Mouse (Mus musculus): ENCODE results near the gene Cntn2.

Gene Cntn2

GRCm38 (mm10) chr1:132559045-132559444 lies 16.0 kb upstream of the Cntn2 start:
- no peak for DNase-seq (ENCODE audit: low read depth, low spot score)

- DNase-seq (ENCODE audit: low read depth, low spot score), result no peak
Measured at GRCm38 (mm10) chr1:132557901-132558631, 15.0 kb upstream of the Cntn2 start.

GRCm38 (mm10) chr1:132543789-132544188 lies 733 bp upstream of the Cntn2 start:
- no peak for DNase-seq (ENCODE audit: low read depth, low spot score)

- DNase-seq (ENCODE audit: low read depth, low spot score), result no peak
Measured at GRCm38 (mm10) chr1:132541824-132542599, 1.0 kb downstream of the Cntn2 start.

DNA sequence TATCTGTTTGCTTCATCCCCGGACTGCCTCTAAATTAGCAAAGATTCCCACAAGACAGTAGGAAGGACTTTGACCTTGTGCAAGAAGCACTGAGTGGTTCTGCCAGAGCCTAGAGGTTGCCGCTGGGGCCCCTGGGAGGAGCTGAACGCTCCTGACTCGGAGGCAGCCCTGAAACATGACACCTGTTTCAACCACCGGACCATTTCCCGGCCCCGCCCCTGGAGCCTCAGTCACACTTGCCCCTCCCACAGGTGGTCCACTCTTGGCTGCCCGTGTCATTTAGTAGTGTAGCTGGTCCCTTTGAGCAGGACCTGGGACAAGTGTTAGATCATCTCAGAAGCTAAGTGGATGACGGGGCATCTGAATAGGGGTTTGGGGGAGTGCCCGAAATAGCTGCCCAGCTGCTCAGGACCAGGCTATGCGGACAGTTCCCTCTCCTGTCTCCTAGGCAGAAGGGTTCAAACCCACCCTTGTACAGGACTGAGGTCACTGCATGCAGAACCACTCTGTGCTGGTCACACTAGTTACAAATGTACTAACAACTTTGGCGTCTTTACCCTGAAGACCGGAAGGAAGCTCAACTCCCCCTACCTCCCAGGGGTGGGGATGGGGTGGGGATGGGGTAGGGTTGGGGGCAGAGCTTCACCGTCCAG lies 1.8 kb downstream of the Cntn2 start:
- DNase-seq (ENCODE audit: low read depth, low spot score), result no peak

DNA sequence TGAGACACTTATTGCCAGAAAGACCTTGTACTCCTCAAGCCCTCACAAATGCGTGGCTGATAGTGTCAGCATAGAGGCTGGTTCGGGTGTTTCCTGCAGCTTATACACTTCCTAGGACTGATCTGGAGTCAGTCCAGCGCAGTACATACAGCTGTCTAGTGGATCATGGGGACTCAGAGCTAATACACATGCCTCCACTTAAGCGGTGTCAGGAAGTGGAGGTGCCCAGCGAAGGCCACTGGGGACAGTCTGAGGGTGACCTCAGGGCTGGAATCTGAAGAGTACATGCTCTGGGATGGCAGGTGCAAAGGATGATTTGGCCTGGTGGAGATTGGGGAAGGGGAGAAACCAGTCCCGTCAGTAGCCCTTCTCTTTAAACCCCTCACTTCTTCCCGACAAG lies 2.4 kb downstream of the Cntn2 start:
- DNase-seq (ENCODE audit: low read depth, low spot score), result no peak

DNA sequence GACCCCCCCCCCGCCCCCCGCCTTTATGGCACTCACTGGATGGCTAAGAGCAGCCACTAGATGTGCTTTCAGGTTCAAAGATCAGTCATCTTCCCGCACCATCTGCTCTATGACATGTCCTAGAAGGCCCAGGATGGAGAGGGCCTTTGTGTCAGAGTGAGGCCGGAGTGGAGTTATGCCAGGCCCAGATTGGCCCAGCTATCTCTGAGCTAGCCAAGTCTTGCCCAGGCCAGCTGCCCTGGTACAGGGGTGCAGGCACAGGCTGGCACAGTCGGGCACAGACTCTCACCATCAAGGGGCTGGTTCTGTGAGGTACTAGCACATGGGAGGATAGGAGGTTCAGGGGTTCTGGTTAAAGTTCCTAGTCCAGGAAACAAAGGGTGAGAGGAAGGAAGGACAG lies 5.3 kb downstream of the Cntn2 start:
- DNase-seq (ENCODE audit: low read depth, low spot score), result peak; percentile 66

GRCm38 (mm10) chr1:132536416-132536815 lies 6.6 kb downstream of the Cntn2 start:
- DNase-seq (ENCODE audit: low read depth, low spot score), result no peak

DNA sequence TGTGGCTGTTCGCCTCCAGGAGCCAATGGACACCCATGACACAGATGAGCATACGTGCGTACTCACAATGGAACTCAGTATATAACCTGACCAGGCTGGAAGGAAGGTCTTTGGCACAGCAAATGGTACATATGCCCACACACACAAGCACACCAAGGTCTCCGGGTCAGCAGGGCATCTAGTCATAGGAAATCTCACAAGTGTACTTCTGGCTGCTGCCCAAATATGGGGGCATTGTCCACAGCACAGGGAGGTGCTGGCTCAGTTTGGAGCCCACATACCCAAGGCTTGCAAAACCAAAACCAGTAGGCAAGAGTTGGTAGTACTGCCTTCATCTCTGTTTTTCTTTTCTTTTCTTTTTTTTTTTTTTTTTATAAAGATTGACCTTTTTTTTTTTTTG lies 7.5 kb downstream of the Cntn2 start:
- no peak for DNase-seq (ENCODE audit: low read depth, low spot score)

DNA sequence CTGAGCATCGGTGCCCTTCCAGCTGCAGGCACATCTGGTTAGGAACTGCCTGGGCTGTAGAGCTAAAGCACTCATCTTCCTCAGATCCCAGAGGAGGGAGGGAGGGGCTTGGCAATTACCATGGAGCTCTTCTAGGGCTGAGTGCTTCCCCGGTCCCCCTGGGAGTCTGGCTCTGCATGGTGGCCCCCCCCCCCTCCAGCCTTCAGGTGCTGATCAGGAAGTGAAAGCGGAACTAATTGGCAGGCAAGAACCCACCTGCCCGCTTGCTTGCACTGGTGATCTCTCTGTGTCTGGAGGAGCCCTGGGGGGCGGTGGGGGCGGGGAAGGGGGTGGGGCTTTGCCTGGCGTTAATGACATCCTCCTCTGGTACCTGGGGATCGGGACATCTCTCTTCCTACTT lies 9.2 kb downstream of the Cntn2 start:
- no peak for DNase-seq (ENCODE audit: low read depth, low spot score)

DNA sequence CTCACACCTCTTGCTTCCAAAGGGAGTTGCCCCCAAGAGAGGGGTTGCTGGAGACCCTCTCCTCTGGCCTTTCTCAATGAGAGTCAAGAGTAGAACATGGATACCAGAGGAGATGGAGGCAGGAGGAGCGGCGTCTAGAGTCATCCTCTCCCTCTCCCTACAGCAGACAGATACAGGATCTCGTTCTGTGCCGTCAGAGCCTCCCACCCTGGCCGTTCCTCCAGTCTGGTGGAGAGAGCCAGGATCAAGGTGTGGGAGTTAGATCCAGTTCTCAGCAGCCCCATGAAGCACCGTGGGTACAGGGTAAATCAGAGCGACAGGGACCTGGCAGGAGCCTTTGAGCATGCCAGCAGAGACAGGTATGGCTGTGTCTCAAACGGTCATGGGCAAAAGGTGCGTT lies 10.5 kb downstream of the Cntn2 start:
- DNase-seq (ENCODE audit: low read depth, low spot score), result no peak

GRCm38 (mm10) chr1:132530631-132531191 lies 12.3 kb downstream of the Cntn2 start:
- DNase-seq (ENCODE audit: low read depth, low spot score), result no peak

DNA sequence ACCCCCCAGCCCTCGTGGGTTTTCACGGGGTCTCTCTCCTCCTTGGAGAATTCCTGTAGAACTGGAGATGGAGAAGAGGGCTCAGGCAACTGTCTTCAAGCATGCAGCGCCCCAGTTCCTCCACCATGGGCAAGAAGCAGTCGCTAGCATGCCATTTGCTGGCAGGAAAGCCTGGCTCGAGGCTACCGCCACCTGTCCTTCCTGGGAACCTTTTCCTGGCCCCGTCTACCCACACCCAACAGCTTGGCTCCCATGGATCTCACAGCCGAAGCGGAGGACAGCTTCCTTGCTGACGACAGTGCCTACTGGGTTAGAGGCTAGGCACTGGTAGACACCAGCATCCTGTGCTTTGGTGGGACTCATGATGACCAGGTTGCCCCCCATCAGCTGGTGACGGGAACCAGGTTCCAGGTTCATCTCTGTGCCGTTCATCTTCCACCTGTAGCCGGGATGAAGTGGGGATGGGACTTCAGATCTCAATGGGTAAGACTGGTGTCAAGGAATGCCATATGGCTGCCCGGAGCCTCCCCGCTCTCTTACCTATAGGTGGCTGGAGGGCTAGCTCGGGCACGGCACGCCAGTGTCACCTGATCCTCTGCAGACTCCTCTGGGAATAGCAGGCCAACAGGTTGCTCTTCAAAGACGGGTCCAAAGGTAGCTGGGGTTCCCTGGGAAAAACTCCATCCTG lies 14.3 kb downstream of the Cntn2 start:
- no peak for DNase-seq (ENCODE audit: low read depth, low spot score)

DNA sequence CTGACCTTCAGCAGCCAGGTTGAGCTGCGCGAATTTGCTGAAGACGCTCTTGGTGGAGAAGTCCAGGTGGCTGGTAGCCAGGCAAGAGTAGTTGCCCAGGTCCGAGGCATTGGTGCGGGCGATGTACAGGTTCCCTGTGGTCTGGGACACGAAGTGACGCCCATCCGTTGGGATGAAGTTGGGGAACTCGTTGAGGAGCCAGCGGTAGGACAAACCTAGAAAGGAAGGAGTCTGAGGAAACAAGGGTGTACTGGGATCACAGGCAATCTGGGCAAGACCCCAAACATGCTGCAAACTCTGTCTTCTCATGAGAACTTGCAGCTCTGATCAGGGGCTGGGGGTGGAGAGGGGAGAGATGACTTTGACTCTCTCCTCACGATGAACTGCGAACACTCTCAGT lies 15.0 kb downstream of the Cntn2 start:
- DNase-seq (ENCODE audit: low read depth, low spot score), result no peak

DNA sequence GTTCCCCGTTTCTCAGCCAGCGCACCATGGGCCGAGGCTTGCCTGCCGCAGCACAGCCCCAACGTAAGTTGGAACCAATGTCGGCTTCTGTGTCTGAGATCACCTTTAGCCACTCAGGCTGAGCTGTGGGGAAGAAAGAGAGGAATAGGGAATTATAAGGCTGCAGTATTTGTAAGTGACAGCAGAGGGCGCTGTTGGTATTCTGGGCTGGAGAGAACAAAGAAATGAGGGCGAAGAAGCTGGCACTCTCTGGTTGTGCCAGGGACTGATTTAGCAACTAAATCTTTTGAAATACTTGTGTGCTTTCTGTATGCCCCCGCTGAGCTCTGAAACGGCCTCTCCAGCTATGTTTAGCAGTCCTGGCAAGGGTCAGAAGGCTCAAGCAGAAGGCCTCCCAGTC lies 17.2 kb downstream of the Cntn2 start:
- DNase-seq (ENCODE audit: low read depth, low spot score), result peak; percentile 80

DNA sequence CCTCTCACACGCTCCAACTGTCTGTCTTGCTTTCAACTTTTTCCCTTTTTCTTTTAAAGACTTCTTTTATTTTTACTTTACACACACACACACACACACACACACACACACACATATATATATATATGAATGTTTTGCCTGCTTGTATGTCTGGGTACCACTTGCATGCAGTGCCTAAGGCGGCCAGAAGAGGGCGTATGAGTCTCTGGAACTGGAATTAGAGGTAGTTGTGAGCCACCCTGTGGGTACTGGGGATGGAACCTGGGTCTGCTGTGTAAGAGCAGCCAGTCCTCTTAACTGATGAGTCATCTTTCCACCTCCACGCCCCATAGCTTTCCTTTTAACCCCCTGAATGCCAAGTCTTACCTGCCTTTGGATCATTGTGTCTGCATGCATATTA lies 19.1 kb downstream of the Cntn2 start:
- DNase-seq (ENCODE audit: low read depth, low spot score), result no peak

GRCm38 (mm10) chr1:132523048-132523447 lies 20.0 kb downstream of the Cntn2 start:
- no peak for DNase-seq (ENCODE audit: low read depth, low spot score)

DNA sequence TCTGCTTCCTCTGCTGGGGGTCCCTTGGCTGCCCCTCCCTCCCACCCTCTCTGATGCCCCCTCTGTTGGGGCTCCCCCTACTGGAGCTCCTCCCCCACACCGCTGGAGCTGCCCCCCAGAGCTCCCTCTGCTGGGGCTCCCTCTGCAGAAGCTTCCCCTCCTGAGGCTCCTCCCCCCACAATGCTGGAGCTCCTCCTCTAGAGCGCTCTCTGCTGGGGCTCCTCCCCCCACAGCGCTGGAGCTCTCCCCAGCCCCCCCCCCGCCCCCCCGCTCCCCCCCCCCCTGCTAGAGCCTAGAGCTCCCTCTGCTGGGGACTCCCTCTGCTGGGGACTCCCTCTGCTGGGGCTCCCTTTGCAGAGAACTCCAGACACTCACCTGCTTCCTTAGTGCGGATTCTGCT lies 22.3 kb downstream of the Cntn2 start:
- no peak for DNase-seq (ENCODE audit: low read depth, low spot score)

DNA sequence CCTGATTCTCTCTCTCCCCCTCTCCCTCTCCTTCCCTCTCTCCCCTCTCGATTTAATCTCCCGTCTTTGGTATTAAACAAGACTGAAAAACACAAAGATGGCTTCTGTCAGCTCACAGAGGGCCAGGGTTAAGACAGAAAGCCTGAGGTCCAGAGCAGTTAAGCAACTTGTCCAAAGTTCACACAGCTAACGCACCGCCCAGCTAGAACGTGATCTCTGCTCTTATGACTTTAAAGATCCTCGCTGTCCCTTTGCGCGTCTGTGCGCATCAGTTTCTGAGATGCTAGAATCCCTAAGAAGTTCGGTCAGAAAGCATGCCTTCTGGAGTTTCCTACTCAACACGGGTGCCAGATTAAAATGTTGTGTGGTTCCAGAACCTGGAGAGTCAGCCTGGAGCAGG lies 23.3 kb downstream of the Cntn2 start:
- DNase-seq (ENCODE audit: low read depth, low spot score), result no peak

- DNase-seq (ENCODE audit: low read depth, low spot score), result no peak
Measured at GRCm38 (mm10) chr1:132518621-132519020, 24.4 kb downstream of the Cntn2 start.

- DNase-seq (ENCODE audit: low read depth, low spot score), result no peak
Measured at GRCm38 (mm10) chr1:132516776-132517175, 26.3 kb downstream of the Cntn2 start.

- DNase-seq (ENCODE audit: low read depth, low spot score), result no peak
Measured at GRCm38 (mm10) chr1:132515339-132515738, 27.7 kb downstream of the Cntn2 start.
